28 mouse cellular contexts compared by ENCODE assay signal in genomic region chr1:40031626-40032025, GRCm38 (mm10). TPM values are rescaled to one million over a fixed set of nuclear protein-coding genes. Genes with fewer than 3 reads are reported as not detected.
"Had no signal": no experiment of that assay in that cellular context is flagged by ENCODE, and none has a peak within 500 bp of the region (broad histone marks: within the 10 kb centered on the region; RNA-seq: fewer than 3 reads in every experiment).

No protein-coding gene starts in this region.

- H3K4me2 ChIP-seq: heart, embryonic 12.5 days; hindbrain, embryonic 13.5 days; hindbrain, embryonic 15.5 days; kidney, embryonic 15.5 days; liver, embryonic 11.5 days; liver, embryonic 13.5 days had no signal

- DNase-seq: forebrain, postnatal 0 days; gastrocnemius, postnatal 14 days; gastrocnemius, postnatal 36 days; heart, adult 18-20 months; heart, postnatal 10 days; heart, postnatal 36 days; kidney, adult 11 months; kidney, adult 2 months; kidney, adult 9 months; kidney, postnatal 14 days; kidney, postnatal 36 days; layer of hippocampus, adult 9-11 months; liver; liver, embryonic 13.5 days had no signal

- H3K27ac ChIP-seq: heart, embryonic 10.5 days; hindbrain, embryonic 13.5 days; hindbrain, embryonic 15.5 days; hindbrain, postnatal 0 days; kidney, embryonic 15.5 days; kidney, postnatal 0 days; left cerebral cortex, adult 2 months; liver, embryonic 13.5 days had no signal

- H3K9me3 ChIP-seq: heart, embryonic 10.5 days; heart, embryonic 12.5 days; hindbrain, embryonic 13.5 days; hindbrain, embryonic 15.5 days; kidney, embryonic 15.5 days; liver, embryonic 13.5 days had no signal

- ATAC-seq: forebrain, postnatal 0 days; hindbrain, postnatal 0 days; intestine, embryonic 16.5 days had no signal

- H3K9ac ChIP-seq: forebrain, postnatal 0 days; heart, embryonic 12.5 days; hindbrain, embryonic 13.5 days; hindbrain, embryonic 15.5 days; kidney, embryonic 15.5 days; liver, embryonic 13.5 days had no signal

- H3K4me1 ChIP-seq: hindbrain, embryonic 13.5 days; hindbrain, embryonic 15.5 days; kidney, embryonic 15.5 days; liver, embryonic 13.5 days had no signal

- H3K36me3 ChIP-seq: liver, embryonic 13.5 days had no signal

- H3K27me3 ChIP-seq: heart, embryonic 12.5 days; hindbrain, embryonic 13.5 days; hindbrain, embryonic 15.5 days; kidney, embryonic 15.5 days; liver, embryonic 13.5 days had no signal

- H3K4me3 ChIP-seq: heart, embryonic 10.5 days; heart, embryonic 12.5 days; hindbrain, embryonic 13.5 days; hindbrain, embryonic 15.5 days; kidney, embryonic 15.5 days; left cerebral cortex, adult 2 months; liver, embryonic 13.5 days had no signal

RNA-seq across cellular contexts. Expression of gene Il1r2, which starts 42.3 kb away (rescaled TPM):
- total RNA-seq: forebrain, postnatal 0 days; heart, adult 18-20 months; heart, adult 8-10 months; heart, postnatal 10 days; heart, postnatal 36 days; layer of hippocampus, adult 18-20 months; left cerebral cortex, adult 2 months; left cerebral cortex, postnatal 36 days had no signal
- polyA plus RNA-seq: hindbrain, embryonic 11.5 days had no signal
